17 mouse cellular contexts compared by ENCODE assay signal in genomic region chr1:41420489-41421327, GRCm38 (mm10).
"Had no signal": no experiment of that assay in that cellular context is flagged by ENCODE, and none has a peak within 500 bp of the region (broad histone marks: within the 10 kb centered on the region; RNA-seq: fewer than 3 reads in every experiment).

No protein-coding gene starts in this region.

- H3K9me3 ChIP-seq: limb, embryonic 10.5 days; liver, embryonic 15.5 days; midbrain, embryonic 12.5 days; neural tube, embryonic 13.5 days had no signal

- ATAC-seq: hindbrain, embryonic 16.5 days; inflammation-experienced regulatory T-cells, adult 6 months; intestine, postnatal 0 days; midbrain, embryonic 16.5 days had no signal

- DNase-seq: kidney, adult 9 months; kidney, postnatal 4 days; retina, postnatal 1 day; right cerebral cortex, postnatal 4 days; spleen, adult 18-20 months; thymus, adult 18-20 months; thymus, postnatal 14 days had no signal

- H3K9ac ChIP-seq: liver, embryonic 15.5 days; midbrain, embryonic 12.5 days; neural tube, embryonic 13.5 days had no signal

- H3K4me3 ChIP-seq: layer of hippocampus, adult 2 months; limb, embryonic 10.5 days; liver, embryonic 15.5 days; midbrain, embryonic 12.5 days; neural tube, embryonic 13.5 days had no signal

- H3K36me3 ChIP-seq: limb, embryonic 10.5 days; liver, embryonic 15.5 days; midbrain, embryonic 12.5 days; neural tube, embryonic 13.5 days had no signal

- H3K4me2 ChIP-seq: liver, embryonic 11.5 days; liver, embryonic 15.5 days; midbrain, embryonic 12.5 days; neural tube, embryonic 13.5 days had no signal

- H3K4me1 ChIP-seq: limb, embryonic 10.5 days; liver, embryonic 15.5 days; midbrain, embryonic 12.5 days; neural tube, embryonic 13.5 days had no signal

- H3K27ac ChIP-seq: layer of hippocampus, adult 2 months; limb, embryonic 10.5 days; liver, embryonic 15.5 days; midbrain, embryonic 12.5 days; neural tube, embryonic 13.5 days had no signal

- H3K27me3 ChIP-seq: liver, embryonic 15.5 days; midbrain, embryonic 12.5 days; neural tube, embryonic 13.5 days had no signal
